Mouse (Mus musculus): Measurements from ENCODE around the gene Tcp10c. TPM values are rescaled to one million over a fixed set of nuclear protein-coding genes. Genes with fewer than 3 reads are reported as not detected.
"Not testable (repeated sequence)": the region's sequence is repeated elsewhere in the genome, so short reads cannot be mapped to it uniquely, and the experiment has no call there.

Gene Tcp10c
- polyA plus RNA-seq, 1 experiment from 2014 or later = not detected

GRCm38 (mm10) chr17:13370746-13371145 lies 16.4 kb downstream of the Tcp10c start:
- not testable (repeated sequence) for H3K9me3 ChIP-seq (ENCODE audit: control insufficient read depth, low read length); H3K9ac ChIP-seq (replicated peaks; ENCODE audit: low read depth, low read length); H3K27me3 ChIP-seq (ENCODE audit: control insufficient read depth, insufficient read depth, low read length); H3K36me3 ChIP-seq (ENCODE audit: control insufficient read depth, insufficient read depth, low read length); H3K4me2 ChIP-seq (ENCODE audit: low read depth, low read length); H3K4me3 ChIP-seq (ENCODE audit: low read depth, low read length); H3K4me1 ChIP-seq (ENCODE audit: control insufficient read depth, insufficient read depth, low read length); H3K27ac ChIP-seq (ENCODE audit: low read depth, low read length); ATAC-seq (ENCODE audit: low read depth)
- 73% methylated on average over 4 of the region's 6 CpGs for WGBS

GRCm38 (mm10) chr17:13378341-13378740 lies 24.0 kb downstream of the Tcp10c start:
- not testable (repeated sequence) for H3K36me3 ChIP-seq (ENCODE audit: control insufficient read depth, insufficient read depth, low read length); H3K4me2 ChIP-seq (ENCODE audit: low read depth, low read length); ATAC-seq (ENCODE audit: low read depth); H3K4me3 ChIP-seq (ENCODE audit: low read depth, low read length); H3K9me3 ChIP-seq (ENCODE audit: control insufficient read depth, low read length); H3K27me3 ChIP-seq (ENCODE audit: control insufficient read depth, insufficient read depth, low read length); H3K9ac ChIP-seq (replicated peaks; ENCODE audit: low read depth, low read length); H3K4me1 ChIP-seq (ENCODE audit: control insufficient read depth, insufficient read depth, low read length); H3K27ac ChIP-seq (ENCODE audit: low read depth, low read length)
- 92% methylated on average over 3 of the region's 3 CpGs for WGBS

- not testable (repeated sequence) for ATAC-seq (ENCODE audit: low read depth); H3K4me3 ChIP-seq (ENCODE audit: low read depth, low read length); H3K27me3 ChIP-seq (ENCODE audit: control insufficient read depth, insufficient read depth, low read length); H3K9ac ChIP-seq (replicated peaks; ENCODE audit: low read depth, low read length); H3K27ac ChIP-seq (ENCODE audit: low read depth, low read length); H3K4me2 ChIP-seq (ENCODE audit: low read depth, low read length); H3K4me1 ChIP-seq (ENCODE audit: control insufficient read depth, insufficient read depth, low read length); H3K36me3 ChIP-seq (ENCODE audit: control insufficient read depth, insufficient read depth, low read length); H3K9me3 ChIP-seq (ENCODE audit: control insufficient read depth, low read length)
- WGBS = 88% methylated on average over 4 of the region's 7 CpGs
Observed at GRCm38 (mm10) chr17:13379951-13380615, 25.7 kb downstream of the Tcp10c start.

GRCm38 (mm10) chr17:13381286-13381685 lies 26.9 kb downstream of the Tcp10c start:
- not testable (repeated sequence) for ATAC-seq (ENCODE audit: low read depth); H3K4me2 ChIP-seq (ENCODE audit: low read depth, low read length); H3K9ac ChIP-seq (replicated peaks; ENCODE audit: low read depth, low read length); H3K4me1 ChIP-seq (ENCODE audit: control insufficient read depth, insufficient read depth, low read length); H3K27me3 ChIP-seq (ENCODE audit: control insufficient read depth, insufficient read depth, low read length); H3K9me3 ChIP-seq (ENCODE audit: control insufficient read depth, low read length); H3K36me3 ChIP-seq (ENCODE audit: control insufficient read depth, insufficient read depth, low read length); H3K4me3 ChIP-seq (ENCODE audit: low read depth, low read length); H3K27ac ChIP-seq (ENCODE audit: low read depth, low read length)
- 95% methylated on average over 2 of the region's 2 CpGs for WGBS

GRCm38 (mm10) chr17:13391020-13391419 lies 36.6 kb downstream of the Tcp10c start:
- ATAC-seq (ENCODE audit: low read depth) = peak; percentile 63

GRCm38 (mm10) chr17:13399961-13400360 lies 45.6 kb downstream of the Tcp10c start:
- not testable (repeated sequence) for H3K36me3 ChIP-seq (ENCODE audit: control insufficient read depth, insufficient read depth, low read length); H3K4me1 ChIP-seq (ENCODE audit: control insufficient read depth, insufficient read depth, low read length); H3K4me3 ChIP-seq (ENCODE audit: low read depth, low read length); ATAC-seq (ENCODE audit: low read depth); H3K9ac ChIP-seq (replicated peaks; ENCODE audit: low read depth, low read length); H3K27me3 ChIP-seq (ENCODE audit: control insufficient read depth, insufficient read depth, low read length); H3K4me2 ChIP-seq (ENCODE audit: low read depth, low read length); H3K9me3 ChIP-seq (ENCODE audit: control insufficient read depth, low read length); H3K27ac ChIP-seq (ENCODE audit: low read depth, low read length)
- 92% methylated on average over 4 of the region's 5 CpGs for WGBS

More at GRCm38 (mm10) chr17:13391020-13391419, 36.6 kb downstream of the Tcp10c start:
- not testable (repeated sequence) for H3K9ac ChIP-seq (replicated peaks; ENCODE audit: low read depth, low read length); H3K4me2 ChIP-seq (ENCODE audit: low read depth, low read length); H3K27ac ChIP-seq (ENCODE audit: low read depth, low read length); H3K27me3 ChIP-seq (ENCODE audit: control insufficient read depth, insufficient read depth, low read length); H3K4me3 ChIP-seq (ENCODE audit: low read depth, low read length); H3K36me3 ChIP-seq (ENCODE audit: control insufficient read depth, insufficient read depth, low read length); H3K4me1 ChIP-seq (ENCODE audit: control insufficient read depth, insufficient read depth, low read length); H3K9me3 ChIP-seq (ENCODE audit: control insufficient read depth, low read length)
- no CpG with 5 or more reads among the region's 4 CpGs for WGBS

- H3K4me1 ChIP-seq (ENCODE audit: control insufficient read depth, insufficient read depth, low read length); H3K4me2 ChIP-seq (ENCODE audit: low read depth, low read length); ATAC-seq (ENCODE audit: low read depth); H3K4me3 ChIP-seq (ENCODE audit: low read depth, low read length); H3K9me3 ChIP-seq (ENCODE audit: control insufficient read depth, low read length); H3K27me3 ChIP-seq (ENCODE audit: control insufficient read depth, insufficient read depth, low read length); H3K9ac ChIP-seq (replicated peaks; ENCODE audit: low read depth, low read length); H3K36me3 ChIP-seq (ENCODE audit: control insufficient read depth, insufficient read depth, low read length); H3K27ac ChIP-seq (ENCODE audit: low read depth, low read length): not testable (repeated sequence)
Observed at GRCm38 (mm10) chr17:13402118-13402517, 47.7 kb downstream of the Tcp10c start.

- H3K4me1 ChIP-seq (ENCODE audit: control insufficient read depth, insufficient read depth, low read length); H3K36me3 ChIP-seq (ENCODE audit: control insufficient read depth, insufficient read depth, low read length); H3K4me2 ChIP-seq (ENCODE audit: low read depth, low read length); H3K27me3 ChIP-seq (ENCODE audit: control insufficient read depth, insufficient read depth, low read length); ATAC-seq (ENCODE audit: low read depth); H3K9me3 ChIP-seq (ENCODE audit: control insufficient read depth, low read length); H3K9ac ChIP-seq (replicated peaks; ENCODE audit: low read depth, low read length); H3K4me3 ChIP-seq (ENCODE audit: low read depth, low read length); H3K27ac ChIP-seq (ENCODE audit: low read depth, low read length): not testable (repeated sequence)
- WGBS = 86% methylated on average over 5 of the region's 5 CpGs
Observed at GRCm38 (mm10) chr17:13403527-13404131, 49.3 kb downstream of the Tcp10c start.

GRCm38 (mm10) chr17:13406023-13406422 lies 51.7 kb downstream of the Tcp10c start:
- WGBS = 81% methylated on average over 3 of the region's 3 CpGs
- H3K4me2 ChIP-seq (ENCODE audit: low read depth, low read length); ATAC-seq (ENCODE audit: low read depth); H3K4me3 ChIP-seq (ENCODE audit: low read depth, low read length); H3K36me3 ChIP-seq (ENCODE audit: control insufficient read depth, insufficient read depth, low read length); H3K4me1 ChIP-seq (ENCODE audit: control insufficient read depth, insufficient read depth, low read length); H3K27ac ChIP-seq (ENCODE audit: low read depth, low read length); H3K9me3 ChIP-seq (ENCODE audit: control insufficient read depth, low read length); H3K27me3 ChIP-seq (ENCODE audit: control insufficient read depth, insufficient read depth, low read length); H3K9ac ChIP-seq (replicated peaks; ENCODE audit: low read depth, low read length): not testable (repeated sequence)
